Mouse (Mus musculus): ENCODE data around the gene Mettl7b.
A peak's percentile ranks its signal among the peaks of the same experiment; 100 is the strongest.

Mettl7b gene

DNA sequence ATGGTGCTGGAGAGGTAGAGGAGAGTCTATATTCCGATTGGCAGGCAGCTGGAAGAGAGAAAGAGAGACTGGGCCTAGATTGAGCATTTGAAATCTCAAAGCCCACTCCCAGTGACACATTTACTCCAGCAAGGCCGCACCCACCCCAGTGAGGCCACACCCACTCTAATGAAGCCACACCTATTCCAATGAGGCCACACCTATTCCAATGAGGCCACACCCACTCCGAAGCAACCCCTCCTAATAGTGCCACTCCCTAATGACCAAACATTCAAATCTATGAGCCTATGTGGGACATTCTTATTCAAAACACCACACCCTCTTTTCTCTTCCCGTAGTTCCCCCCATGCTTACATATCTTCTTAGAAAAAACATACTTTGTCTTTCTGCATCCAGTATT, 13.3 kb downstream of the Mettl7b start:
- no peak for DNase-seq (ENCODE audit: low spot score in 2 of 2)

DNA sequence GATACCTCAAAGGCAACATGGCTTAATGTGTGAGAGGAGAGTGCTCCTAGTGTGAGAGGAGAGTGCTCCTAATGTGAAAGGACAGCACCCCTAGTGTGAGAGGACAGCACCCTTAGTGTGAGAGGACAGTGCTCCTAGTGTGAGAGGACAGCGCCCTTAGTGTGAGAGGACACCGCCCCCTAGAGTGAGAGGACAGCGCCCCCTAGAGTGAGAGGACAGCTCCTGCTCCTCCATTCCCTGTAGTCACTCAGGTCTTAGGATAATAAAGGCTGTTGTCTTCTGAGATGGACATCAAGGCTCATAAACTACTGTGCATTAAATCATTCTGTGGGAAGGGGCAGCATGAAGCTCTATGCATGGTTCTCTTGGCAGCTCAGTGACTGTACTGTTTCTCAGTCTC, 15.1 kb downstream of the Mettl7b start:
- no peak for DNase-seq (ENCODE audit: low spot score in 2 of 2)

DNA sequence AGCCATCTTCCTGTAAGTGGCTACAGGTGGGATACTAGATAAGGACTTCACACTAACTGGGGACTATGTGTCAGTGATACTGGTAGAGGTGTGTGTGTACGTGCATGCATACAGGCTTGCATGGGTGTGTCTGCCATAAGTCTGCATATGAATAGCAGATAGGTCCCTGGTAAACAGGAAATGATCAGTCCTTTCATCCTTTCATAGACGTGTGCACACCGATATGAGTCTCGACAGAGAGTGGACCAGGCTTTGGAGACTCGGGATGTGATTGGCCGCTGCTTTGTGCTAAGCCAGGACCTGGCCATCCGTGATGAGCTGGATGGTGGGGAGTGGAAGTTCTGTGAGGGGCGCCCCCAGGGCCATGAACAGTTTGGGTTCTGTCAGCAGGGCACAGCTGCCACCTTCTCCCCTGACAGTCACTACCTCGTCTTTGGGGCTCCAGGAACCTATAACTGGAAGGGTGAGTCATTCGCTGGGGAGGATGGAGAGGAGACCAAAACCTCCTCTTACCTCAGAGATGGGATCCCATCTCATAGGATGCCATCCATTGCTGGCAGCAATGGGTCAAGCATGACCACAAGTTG, 20.2 kb downstream of the Mettl7b start:
- no peak for DNase-seq (ENCODE audit: low spot score in 2 of 2)

DNA sequence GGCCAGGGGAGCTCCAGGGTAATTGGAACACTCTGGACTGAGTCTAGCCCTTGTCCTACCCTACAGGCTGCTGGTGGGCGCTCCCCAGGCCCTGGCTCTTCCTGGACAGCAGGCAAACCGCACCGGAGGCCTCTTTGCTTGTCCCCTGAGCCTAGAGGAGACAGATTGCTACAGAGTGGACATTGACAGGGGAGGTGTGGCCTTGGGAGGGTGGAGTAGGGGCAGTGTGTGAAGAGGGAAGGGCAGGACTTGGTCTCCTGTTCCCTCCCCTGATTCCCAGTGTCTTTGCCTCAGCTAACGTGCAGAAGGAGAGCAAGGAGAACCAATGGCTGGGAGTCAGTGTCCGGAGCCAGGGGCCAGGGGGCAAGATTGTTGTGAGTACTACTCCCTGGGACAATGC, 21.8 kb downstream of the Mettl7b start:
- DNase-seq (ENCODE audit: low spot score in 2 of 2): no peak

DNA sequence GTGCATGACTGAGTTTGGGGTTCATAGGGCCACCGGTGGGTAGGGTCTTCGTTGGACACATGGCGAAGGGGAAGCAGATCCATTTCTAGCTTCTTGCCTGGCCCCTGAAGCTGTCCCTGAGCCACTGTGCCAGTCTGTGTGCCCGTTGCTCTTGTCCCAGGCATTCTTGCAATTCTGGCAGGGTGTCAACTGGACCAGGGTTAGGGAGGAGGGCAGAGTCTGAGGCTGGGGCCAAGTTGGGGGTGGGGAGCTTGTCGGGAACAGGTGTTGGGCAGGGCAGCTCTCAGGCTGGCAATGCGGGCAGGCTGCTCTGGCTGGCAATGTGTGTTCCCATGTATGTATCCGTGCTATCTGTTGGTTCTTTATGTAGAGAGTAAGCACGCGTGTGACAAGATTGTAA, 22.3 kb downstream of the Mettl7b start:
- no peak for DNase-seq (ENCODE audit: low spot score in 2 of 2)

DNA sequence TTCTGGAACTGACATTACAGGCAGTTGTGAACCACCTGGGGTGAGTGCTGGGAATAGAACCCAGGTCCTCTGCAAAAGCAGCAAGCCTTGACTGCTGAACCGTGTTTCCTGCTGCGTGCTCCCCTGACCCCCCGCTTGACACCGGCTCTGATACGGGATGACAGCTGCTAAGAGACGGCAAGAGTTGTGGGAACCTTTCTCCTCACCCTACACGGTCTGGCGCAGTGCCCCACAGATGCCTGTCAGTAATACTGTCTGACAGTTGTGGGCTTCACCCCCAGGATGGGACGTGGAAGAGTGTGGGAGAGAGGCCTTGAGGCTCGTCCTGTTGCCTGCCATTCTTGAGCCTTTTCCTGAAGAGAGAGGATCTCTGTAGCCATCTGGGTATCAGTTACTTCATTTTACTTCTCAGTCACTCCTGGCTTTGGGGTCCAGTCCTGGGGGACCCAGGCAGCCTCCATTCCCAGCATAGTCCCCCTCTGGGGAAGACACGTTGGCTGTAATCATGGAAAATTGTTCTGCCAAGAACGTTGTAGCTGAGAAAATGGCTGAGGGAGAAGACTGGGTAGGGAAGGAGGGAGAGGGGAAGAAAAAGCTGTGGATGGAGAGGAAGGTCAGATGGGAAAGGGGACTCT, 22.9 kb downstream of the Mettl7b start:
- DNase-seq (ENCODE audit: low spot score in 2 of 2): no peak

DNA sequence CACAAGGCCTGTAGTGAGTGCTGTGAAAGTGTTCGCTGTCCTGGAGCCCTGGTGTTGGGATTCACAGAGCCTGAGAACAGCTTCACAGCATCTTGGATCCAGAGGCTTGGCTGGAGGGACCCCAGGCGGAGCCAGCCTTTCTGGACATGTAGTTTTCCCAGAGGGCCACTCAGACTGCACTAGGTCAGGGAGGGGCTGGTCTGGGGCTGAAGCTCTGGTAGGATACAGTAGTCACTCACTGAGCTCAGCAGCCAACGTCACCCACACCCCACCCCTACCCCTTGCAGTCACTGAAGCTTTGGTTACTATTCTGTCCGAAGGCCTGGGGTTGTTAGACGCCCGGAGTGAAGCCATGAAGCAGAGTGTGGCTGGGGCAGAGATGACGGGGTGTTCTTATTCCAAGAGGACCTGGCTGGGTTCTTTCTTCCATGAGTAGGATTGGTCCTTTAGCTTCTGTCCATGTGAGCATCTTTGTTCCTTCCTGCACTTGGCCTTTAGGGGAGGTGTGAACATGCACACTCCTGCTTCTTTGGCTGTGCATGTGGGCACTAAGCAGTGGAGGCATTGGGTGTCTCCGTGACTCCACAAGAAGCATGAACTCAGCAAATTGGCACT, 24.9 kb downstream of the Mettl7b start:
- DNase-seq (ENCODE audit: low spot score in 2 of 2): no peak

DNA sequence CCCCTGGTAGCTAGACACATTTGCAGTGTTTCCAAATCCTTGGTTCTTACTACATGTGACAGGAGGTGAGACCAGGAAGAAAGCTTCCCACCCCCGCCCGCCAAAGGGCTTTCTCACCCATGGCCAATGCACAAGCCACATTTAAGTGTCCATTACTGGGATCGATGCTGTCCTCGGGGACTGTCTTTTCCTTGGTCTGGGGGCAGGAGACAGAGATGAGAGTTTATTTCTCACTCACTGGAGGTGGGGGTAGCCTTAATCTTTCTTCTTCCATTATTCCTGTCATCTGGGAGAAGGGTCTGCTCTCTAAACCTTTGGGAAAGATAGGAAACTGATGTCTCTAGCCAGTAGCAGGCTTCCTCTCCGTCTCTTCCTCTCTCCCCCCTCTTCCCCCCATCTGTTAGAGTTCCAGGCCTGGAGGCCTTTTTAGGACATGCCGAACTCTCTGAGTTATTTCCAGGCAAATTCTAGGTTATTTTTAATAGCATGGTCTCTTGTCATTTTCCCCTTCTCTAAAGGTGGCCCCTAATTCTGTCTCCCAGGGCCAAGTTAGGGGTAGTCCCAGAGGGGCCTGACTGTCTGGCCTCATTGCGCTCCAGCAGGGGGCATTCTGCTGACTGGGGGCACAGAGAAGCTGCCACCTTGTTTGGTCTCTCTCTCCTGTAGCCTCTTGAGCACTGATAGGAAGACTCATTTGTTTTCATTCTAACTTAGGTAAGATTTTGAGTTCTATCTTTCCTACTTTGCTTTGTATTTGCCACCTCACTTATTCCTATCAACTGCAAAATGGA, 25.6 kb downstream of the Mettl7b start:
- no peak for DNase-seq (ENCODE audit: low spot score in 2 of 2)

DNA sequence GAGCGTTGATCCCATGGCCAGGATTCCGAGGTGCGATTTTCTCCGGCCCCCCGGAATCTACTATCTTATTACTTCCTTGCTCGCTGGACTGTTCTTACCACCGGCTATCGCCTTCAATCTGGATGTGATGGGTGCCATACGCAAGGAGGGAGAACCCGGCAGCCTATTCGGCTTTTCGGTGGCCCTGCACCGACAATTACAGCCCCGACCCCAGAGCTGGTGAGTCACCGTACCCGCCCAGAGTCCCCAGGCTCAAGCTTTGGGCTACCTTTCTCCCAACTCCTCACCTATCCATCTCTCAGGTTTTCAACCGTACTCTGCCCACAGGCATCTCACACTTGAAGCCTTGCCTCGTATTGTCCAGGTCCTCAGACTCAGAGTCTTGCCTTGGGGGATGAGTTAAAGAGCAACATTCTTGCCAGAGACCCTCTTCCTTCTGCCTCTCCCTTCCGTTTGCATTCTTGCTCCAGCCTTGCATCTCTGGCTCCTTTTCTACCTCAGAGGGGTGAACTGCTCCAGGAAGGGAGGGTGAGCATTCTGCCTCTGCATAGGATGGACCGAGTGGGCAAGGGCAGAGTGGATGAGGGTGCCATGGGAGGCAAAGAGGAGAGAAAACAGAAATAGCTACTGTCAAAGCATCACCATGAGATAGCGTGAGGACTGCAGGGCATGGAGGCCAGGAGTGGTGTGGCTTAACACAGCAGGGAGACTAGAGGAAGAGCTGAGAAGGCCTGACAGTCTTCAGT, 26.6 kb downstream of the Mettl7b start:
- no peak for DNase-seq (ENCODE audit: low spot score in 2 of 2)

DNA sequence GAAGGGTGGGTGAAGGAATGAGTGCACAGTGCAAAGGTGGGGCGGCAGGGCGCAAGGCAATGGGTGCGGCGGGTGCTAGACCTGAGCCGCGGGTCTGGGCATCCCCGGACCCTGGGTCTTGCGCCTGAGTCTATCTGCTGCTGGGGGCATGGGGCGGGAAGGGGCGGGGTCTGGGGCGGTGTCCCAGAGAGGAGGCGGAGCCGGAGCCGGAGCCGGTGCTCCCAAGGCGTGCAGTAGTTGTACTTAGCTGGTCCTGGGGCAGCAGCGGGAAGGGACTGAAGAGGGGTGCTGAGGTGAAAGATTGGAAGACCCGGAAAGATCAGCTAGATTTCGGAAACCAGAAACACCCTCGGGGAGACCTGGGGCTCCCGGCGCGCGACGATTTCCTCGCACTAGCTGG, 27.2 kb downstream of the Mettl7b start, which contains the start of gene Itga7:
Itga7 (plus strand) TSS at position 245 of the 400 bp plus-strand sequence.
- DNase-seq (ENCODE audit: low spot score in 2 of 2): no peak

DNA sequence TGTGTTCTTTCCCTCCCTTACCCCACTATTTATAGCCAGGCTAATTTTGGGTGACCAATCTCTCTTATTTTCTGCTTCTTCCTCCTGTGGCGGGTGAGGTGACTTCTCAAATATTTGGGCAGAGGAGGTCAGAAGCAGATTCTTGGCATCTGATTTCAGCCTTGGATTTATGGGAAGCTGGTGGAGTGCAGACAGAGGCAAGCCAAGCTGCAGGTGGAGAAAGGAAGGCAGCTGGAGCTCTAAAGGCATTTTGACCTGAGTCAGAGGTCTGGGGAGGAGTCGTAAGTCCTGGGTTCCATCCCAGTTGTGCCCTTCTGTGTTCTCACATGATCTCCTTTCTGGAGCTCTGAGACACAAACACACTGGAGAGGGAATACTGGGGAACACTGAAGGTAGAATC, 29.3 kb downstream of the Mettl7b start:
- DNase-seq (ENCODE audit: low spot score in 2 of 2): no peak

DNA sequence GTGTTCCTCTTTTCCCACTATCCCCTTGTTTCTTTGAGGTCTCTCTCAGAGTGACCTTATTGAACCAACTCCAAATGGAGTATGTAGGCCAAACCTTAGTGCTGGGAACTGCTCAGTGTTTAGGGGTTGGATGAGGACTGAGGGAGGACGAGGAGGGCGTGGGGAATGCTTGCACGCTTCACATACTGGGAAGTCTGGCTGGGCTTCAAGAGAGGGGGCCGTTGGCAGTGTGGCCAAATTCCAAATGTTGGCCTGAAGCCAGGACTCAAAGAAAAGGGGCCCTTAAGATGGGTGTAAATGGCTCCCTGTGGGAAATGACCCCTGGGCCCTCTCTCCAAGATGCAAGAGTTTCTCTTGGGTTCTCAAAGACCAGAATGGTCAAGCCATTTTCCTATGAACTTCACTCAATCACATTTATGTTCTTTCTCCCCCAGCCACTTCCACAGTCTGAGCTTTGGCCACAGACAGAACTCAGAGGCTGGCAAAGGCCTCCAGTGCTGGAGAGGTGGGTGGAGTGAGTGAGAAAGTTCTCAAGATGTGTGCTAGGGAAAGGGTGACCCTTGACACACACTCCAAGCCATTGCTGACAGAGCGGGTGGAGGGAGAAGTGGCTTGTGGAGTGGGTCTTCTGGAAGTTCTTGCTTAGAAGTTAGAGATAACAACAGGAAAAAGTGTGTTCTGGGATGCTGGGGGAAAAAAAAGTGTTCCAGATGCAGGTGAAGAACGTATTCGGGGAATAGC, 31.0 kb downstream of the Mettl7b start:
- DNase-seq (ENCODE audit: low spot score in 2 of 2): no peak

DNA sequence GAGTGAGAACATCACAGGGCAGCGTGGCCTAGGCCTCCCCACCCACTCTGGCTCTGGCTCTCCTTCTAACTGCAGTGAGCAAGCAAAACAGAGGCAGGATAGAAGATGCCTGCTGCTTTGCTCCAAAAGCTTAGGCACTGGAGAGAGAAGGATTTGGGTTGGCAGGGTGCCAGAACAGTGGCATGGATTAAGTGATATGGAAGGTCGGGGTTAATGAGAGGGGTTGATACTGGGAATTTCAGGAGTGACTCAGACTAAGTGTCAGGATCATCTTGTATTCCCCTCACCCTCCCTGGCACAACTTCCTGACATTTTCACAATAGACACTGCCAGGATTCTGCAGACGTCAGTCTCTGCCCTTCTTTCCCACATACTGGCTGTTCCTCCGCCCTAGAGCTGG, 32.4 kb downstream of the Mettl7b start:
- DNase-seq (ENCODE audit: low spot score in 2 of 2): no peak

DNA sequence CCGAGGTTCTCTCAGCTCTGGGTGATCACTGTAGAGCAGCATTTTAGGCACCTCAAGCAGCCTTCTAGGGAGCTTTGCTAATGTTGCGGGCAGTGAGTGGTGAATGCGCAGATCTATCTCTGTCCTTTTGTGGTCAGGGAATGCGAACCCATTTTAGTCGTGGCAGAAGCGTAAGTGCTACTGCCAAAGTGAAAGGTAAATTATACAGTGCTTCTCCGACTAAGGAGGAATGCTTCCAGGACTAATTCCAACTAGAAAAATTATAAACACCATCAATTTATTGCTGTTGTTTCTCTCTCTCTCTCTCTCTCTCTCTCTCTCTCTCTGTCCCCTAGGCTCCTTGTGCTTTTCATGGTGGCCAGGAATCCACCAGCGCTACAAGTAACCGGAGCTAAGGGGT, 36.9 kb downstream of the Mettl7b start, which contains the start of gene Bloc1s1:
Bloc1s1 (minus strand) TSS at position 101 of the 400 bp plus-strand sequence.
- DNase-seq (ENCODE audit: low spot score in 2 of 2): no peak

DNA sequence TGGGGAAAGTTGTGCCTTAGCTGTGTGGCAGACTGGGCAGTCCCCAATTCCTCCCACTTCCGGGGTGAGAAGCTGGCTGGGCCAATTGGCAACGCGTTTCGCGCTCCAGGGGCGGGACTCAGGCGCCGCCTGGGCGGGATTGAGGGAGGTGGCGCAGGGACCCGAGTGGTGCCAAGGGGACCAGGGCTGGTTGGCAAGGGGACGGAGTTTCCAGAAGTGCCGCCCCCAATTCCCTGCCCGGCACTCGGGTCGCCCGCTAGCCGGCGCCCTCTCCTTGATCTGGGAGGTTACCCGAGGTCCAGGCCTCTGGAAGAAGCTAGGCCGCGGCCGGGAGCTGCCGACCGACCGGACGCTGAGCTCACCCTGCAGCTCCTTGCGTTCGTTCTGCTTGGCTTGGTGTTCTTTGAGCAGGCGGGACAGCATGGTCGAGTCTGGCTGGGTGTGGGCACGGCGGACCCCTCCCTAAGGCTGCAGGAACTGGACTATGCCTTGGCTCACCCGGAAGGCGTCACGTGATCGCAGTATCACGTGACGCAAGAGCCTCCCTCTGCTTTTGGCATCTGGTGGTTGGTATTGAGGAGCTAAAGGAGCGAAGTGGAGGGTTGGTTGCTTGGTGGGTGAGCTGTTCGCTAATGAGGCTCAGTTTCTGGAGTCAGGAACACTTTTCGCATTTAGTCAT, 37.6 kb downstream of the Mettl7b start:
- peak; percentile 94 to 96 for DNase-seq (ENCODE audit: low spot score in 2 of 2)

DNA sequence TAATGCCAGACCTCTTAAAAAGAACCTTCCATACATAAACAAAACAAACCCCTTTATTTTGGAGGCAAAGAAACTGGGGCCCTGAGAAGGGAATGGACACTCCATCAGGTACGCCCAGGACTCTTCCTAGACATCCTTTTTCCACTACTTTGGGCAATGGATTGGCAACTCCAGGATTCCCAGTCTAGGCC, 38.1 kb downstream of the Mettl7b start, which contains the start of gene Rdh5:
Rdh5 (minus strand) TSS at position 67 of the 191 bp plus-strand sequence.
- no peak for DNase-seq (ENCODE audit: low spot score in 2 of 2)

DNA sequence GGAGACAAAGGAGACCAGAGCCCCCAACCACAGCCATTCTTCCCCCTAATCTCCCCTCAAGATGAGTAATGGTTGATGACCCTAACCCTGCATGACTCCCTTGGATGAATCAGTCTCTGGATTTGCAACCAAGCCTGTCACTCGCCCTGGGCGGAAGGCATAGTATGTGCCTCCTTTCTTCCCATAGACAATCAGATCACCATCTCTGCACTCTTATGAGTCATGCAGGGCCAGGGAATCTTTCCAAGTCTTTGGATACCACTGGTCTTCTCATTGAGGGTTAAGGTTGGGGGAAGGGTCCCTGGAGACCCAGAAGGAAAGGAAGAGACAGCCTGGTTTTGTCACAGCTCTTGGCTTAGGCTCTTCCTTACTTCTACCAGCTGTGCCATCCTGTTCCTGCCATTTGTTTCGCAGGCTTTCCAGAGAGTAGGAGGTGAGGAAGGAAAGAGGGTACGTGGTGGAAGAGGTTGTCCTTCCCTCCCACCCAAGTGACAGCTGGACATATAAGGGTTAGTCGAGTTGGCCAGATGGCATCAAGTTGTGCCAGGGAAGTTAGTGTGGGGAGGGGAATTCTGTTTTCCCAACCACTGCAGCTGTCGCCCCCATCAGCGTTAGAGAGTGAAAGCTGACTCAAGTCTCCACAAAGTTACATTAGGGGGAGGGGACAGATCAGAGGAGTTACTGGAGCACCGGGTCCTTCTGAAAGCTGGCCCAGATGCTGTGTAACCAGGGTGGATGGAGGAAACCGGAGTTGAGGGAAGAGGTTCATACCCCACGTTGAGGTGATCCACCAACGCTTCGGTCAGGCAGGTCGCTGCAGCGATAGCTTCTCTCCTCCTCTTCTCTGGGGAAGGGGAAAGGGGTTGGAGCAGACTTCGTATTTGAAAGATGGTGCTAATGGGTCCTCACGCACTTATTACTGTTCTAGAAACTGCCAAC, 38.6 kb downstream of the Mettl7b start:
- no peak for DNase-seq (ENCODE audit: low spot score in 2 of 2)

DNA sequence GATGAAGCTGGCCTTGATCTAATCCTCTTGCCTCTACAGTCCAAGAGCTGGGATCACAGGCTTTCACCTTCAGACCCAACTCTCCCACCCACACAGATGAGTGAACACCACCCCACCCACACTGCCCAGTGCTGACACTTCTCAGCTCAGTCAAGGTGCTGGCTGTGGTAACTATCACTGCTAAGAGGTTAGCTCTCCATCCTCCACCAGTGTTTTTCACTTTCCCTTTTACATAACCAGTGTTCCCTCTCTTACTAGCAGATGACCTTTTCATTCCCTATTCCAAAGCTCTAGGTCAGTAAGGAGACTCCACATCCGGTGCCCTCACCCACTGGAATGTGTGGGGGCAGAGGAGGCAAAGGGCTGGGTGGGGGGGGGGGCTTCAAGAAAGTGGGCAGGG, 39.5 kb downstream of the Mettl7b start:
- DNase-seq (ENCODE audit: low spot score in 2 of 2): no peak

DNA sequence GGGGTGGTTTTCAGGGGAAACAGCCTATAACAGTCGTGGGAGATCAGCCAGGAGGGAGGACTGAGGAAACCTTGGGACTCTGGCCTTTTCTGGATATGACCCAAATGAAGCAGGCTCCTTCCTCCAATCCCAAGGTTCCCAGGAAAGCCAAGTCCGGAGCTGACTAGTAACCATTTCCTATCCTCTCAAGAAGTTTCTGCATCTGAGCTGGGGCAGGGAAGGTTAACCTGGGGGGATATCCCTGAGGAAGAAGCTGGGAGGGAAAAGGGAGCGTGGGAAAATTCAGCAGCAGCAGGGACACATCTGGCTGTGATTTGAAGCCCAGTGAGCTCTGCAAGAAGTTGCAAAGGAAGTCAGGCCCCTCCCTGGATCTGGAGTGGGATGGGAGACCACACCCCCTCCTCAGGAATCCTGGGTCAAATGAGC, 40.0 kb downstream of the Mettl7b start:
- no peak for DNase-seq (ENCODE audit: low spot score in 2 of 2)

DNA sequence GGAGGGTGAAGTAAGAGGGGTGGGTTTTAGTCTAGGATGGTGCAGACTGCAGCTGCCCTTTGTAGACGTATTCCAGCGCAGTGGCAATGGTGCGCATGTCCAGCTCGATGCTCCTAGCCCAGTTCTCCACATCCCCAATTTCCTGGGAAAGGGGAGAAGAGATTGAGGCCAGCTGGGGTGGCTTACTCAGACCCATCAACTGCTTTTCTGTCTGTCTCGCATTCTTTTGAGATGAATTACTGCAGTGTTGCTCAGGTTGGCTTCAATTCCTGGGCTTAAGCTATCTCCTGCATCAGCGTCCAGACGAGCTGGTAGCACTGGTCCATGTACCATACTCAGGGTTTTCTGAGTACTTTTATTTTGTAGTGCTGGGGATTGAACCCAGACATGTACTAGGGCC, 40.8 kb downstream of the Mettl7b start:
- no peak for DNase-seq (ENCODE audit: low spot score in 2 of 2)

Measured in urinary bladder, adult 18-20 months (tissue).